Mouse (Mus musculus) spleen, adult 2 months (tissue): ENCODE results near the gene Rragd.

Experiments
- CTCF ChIP-seq: fragments of 200-500 bp; IDR thresholded peaks from 2 replicates; pipeline ENCODE4 v1.5.1; 2011; ENCODE audit warnings: mild to moderate bottlenecking, inconsistent platforms; ENCODE audit not compliant: insufficient read depth, insufficient read length, insufficient replicate concordance; ENCODE audit errors: extremely low read depth
- POLR2A ChIP-seq: fragments of 200-500 bp; IDR thresholded peaks from 2 replicates; pipeline ENCODE4 v1.6.1; 2011; ENCODE audit warnings: low read depth, low read length, inconsistent platforms

GRCm38 (mm10) chr4:33030264-33031194, 47.7 kb downstream of the Rragd start:
- TF ChIP-seq CTCF (no peak), POLR2A (no peak)
